Mouse (Mus musculus): Measurements from ENCODE around the gene Mapt. TPM values are rescaled to one million over a fixed set of nuclear protein-coding genes. Genes with fewer than 3 reads are reported as not detected.

Mapt gene
- total and polyA plus RNA-seq, 3 experiments: 30.1 to 91.6 (median 77.9) TPM

GRCm38 (mm10) chr11:104329185-104329926, 98.2 kb downstream of the Mapt start:
- Histone ChIP-seq H3K9ac (ENCODE audit: low read depth, low read length) (no peak overlapping the region), H3K4me1 (ENCODE audit: control insufficient read depth, insufficient read depth, low read length) (no peaks in the 10 kb centered on the region; the same call in 1 of the 2 replicates), H3K36me3 (ENCODE audit: control insufficient read depth, insufficient read depth, low read length) (no peaks in the 10 kb centered on the region; the same call in 1 of the 2 replicates), H3K27me3 (ENCODE audit: control insufficient read depth, insufficient read depth, low read length) (no peaks in the 10 kb centered on the region), H3K27ac (no peak overlapping the region), H3K79me2 (replicated peaks; ENCODE audit: control insufficient read depth, insufficient read depth, low read length) (no peaks in the 10 kb centered on the region), H3K4me3 (no peak overlapping the region)
- DNase-seq: peak in 1 of 2 experiments; percentile 11
- 80% methylated on average over 11 of the region's 11 CpGs for WGBS
- intact Hi-C loops (cut with DNase I): no loop called here
- TF ChIP-seq EP300 (IDR thresholded peaks at IDR 0.05; ENCODE audit: insufficient read depth, low read depth, low read length): no peak
- TF ChIP-seq CTCF (IDR thresholded peaks at IDR 0.05): no peak
- TF ChIP-seq POLR2A (IDR thresholded peaks at IDR 0.05; ENCODE audit: insufficient read depth, low read depth, low read length): no peak

GRCm38 (mm10) chr11:104330151-104330550, 99.0 kb downstream of the Mapt start:
- DNase-seq: peak in 1 of 2 experiments; percentile 16
- WGBS: 69% methylated on average over 4 of the region's 4 CpGs
- H3K4me3 ChIP-seq: no peak overlapping the region
- H3K36me3 ChIP-seq (ENCODE audit: control insufficient read depth, insufficient read depth, low read length): no peaks in the 10 kb centered on the region; the same call in 1 of the 2 replicates
- TF ChIP-seq EP300 (IDR thresholded peaks at IDR 0.05; ENCODE audit: insufficient read depth, low read depth, low read length) (no peak), CTCF (IDR thresholded peaks at IDR 0.05) (no peak), POLR2A (IDR thresholded peaks at IDR 0.05; ENCODE audit: insufficient read depth, low read depth, low read length) (no peak)
- no peak overlapping the region for H3K27ac ChIP-seq
- H3K9ac ChIP-seq (ENCODE audit: low read depth, low read length): no peak overlapping the region
- H3K27me3 ChIP-seq (ENCODE audit: control insufficient read depth, insufficient read depth, low read length): no peaks in the 10 kb centered on the region
- intact Hi-C loops (cut with DNase I): no loop called here
- H3K4me1 ChIP-seq (ENCODE audit: control insufficient read depth, insufficient read depth, low read length): no peaks in the 10 kb centered on the region; the same call in 1 of the 2 replicates
- no peaks in the 10 kb centered on the region for H3K79me2 ChIP-seq (replicated peaks; ENCODE audit: control insufficient read depth, insufficient read depth, low read length)

- H3K4me1 ChIP-seq (ENCODE audit: control insufficient read depth, insufficient read depth, low read length): no peaks in the 10 kb centered on the region; the same call in 1 of the 2 replicates
- H3K9ac ChIP-seq (ENCODE audit: low read depth, low read length): no peak overlapping the region
- H3K36me3 ChIP-seq (ENCODE audit: control insufficient read depth, insufficient read depth, low read length): no peaks in the 10 kb centered on the region; the same call in none of the 2 replicates
- WGBS: 79% methylated on average over 3 of the region's 3 CpGs
- no peak for TF ChIP-seq POLR2A (IDR thresholded peaks at IDR 0.05; ENCODE audit: insufficient read depth, low read depth, low read length)
- TF ChIP-seq EP300 (IDR thresholded peaks at IDR 0.05; ENCODE audit: insufficient read depth, low read depth, low read length): no peak
- no peak for TF ChIP-seq CTCF (IDR thresholded peaks at IDR 0.05)
- intact Hi-C loops (cut with DNase I): no loop called here
- H3K27me3 ChIP-seq (ENCODE audit: control insufficient read depth, insufficient read depth, low read length): no peaks in the 10 kb centered on the region
- no peak overlapping the region for H3K4me3 ChIP-seq
- H3K79me2 ChIP-seq (replicated peaks; ENCODE audit: control insufficient read depth, insufficient read depth, low read length): no peaks in the 10 kb centered on the region
- DNase-seq: peak in 1 of 2 experiments; percentile 12
- H3K27ac ChIP-seq: no peak overlapping the region
These were observed 100.0 kb downstream of the Mapt start for GRCm38 (mm10) chr11:104331208-104331607.

- TF ChIP-seq POLR2A (IDR thresholded peaks at IDR 0.05; ENCODE audit: insufficient read depth, low read depth, low read length): no peak
- TF ChIP-seq EP300 (IDR thresholded peaks at IDR 0.05; ENCODE audit: insufficient read depth, low read depth, low read length): no peak
- no peak for TF ChIP-seq CTCF (IDR thresholded peaks at IDR 0.05)
- H3K36me3 ChIP-seq (ENCODE audit: control insufficient read depth, insufficient read depth, low read length): no peaks in the 10 kb centered on the region; the same call in none of the 2 replicates
- WGBS: 56% methylated on average over 5 of the region's 5 CpGs
- H3K79me2 ChIP-seq (replicated peaks; ENCODE audit: control insufficient read depth, insufficient read depth, low read length): no peaks in the 10 kb centered on the region
- no peak overlapping the region for H3K27ac ChIP-seq
- peak in 1 of 2 experiments; percentile 15 for DNase-seq
- no peaks in the 10 kb centered on the region; the same call in 1 of the 2 replicates for H3K4me1 ChIP-seq (ENCODE audit: control insufficient read depth, insufficient read depth, low read length)
- H3K9ac ChIP-seq (ENCODE audit: low read depth, low read length): no peak overlapping the region
- intact Hi-C loops (cut with DNase I): no loop called here
- no peaks in the 10 kb centered on the region for H3K27me3 ChIP-seq (ENCODE audit: control insufficient read depth, insufficient read depth, low read length)
- H3K4me3 ChIP-seq: no peak overlapping the region
These were observed 100.9 kb downstream of the Mapt start for GRCm38 (mm10) chr11:104332105-104332504.

GRCm38 (mm10) chr11:104334115-104334514, 102.9 kb downstream of the Mapt start:
- H3K9ac ChIP-seq (ENCODE audit: low read depth, low read length): no peak overlapping the region
- 35% methylated on average over 5 of the region's 5 CpGs for WGBS
- intact Hi-C loops (cut with DNase I): no loop called here
- no peaks in the 10 kb centered on the region; the same call in none of the 2 replicates for H3K36me3 ChIP-seq (ENCODE audit: control insufficient read depth, insufficient read depth, low read length)
- DNase-seq: no peak
- TF ChIP-seq POLR2A (IDR thresholded peaks at IDR 0.05; ENCODE audit: insufficient read depth, low read depth, low read length) (no peak), EP300 (IDR thresholded peaks at IDR 0.05; ENCODE audit: insufficient read depth, low read depth, low read length) (no peak), CTCF (IDR thresholded peaks at IDR 0.05) (no peak)
- no peaks in the 10 kb centered on the region; the same call in 1 of the 2 replicates for H3K4me1 ChIP-seq (ENCODE audit: control insufficient read depth, insufficient read depth, low read length)
- no peaks in the 10 kb centered on the region for H3K79me2 ChIP-seq (replicated peaks; ENCODE audit: control insufficient read depth, insufficient read depth, low read length)
- H3K27ac ChIP-seq: no peak overlapping the region
- no peak overlapping the region for H3K4me3 ChIP-seq
- H3K27me3 ChIP-seq (ENCODE audit: control insufficient read depth, insufficient read depth, low read length): no peaks in the 10 kb centered on the region

GRCm38 (mm10) chr11:104334946-104335345, 103.8 kb downstream of the Mapt start:
- Histone ChIP-seq H3K4me3 (no peak overlapping the region), H3K4me1 (ENCODE audit: control insufficient read depth, insufficient read depth, low read length) (no peaks in the 10 kb centered on the region; the same call in 1 of the 2 replicates), H3K27ac (no peak overlapping the region), H3K36me3 (ENCODE audit: control insufficient read depth, insufficient read depth, low read length) (no peaks in the 10 kb centered on the region; the same call in none of the 2 replicates), H3K9ac (ENCODE audit: low read depth, low read length) (no peak overlapping the region), H3K27me3 (ENCODE audit: control insufficient read depth, insufficient read depth, low read length) (no peaks in the 10 kb centered on the region), H3K79me2 (replicated peaks; ENCODE audit: control insufficient read depth, insufficient read depth, low read length) (no peaks in the 10 kb centered on the region)
- TF ChIP-seq CTCF (IDR thresholded peaks at IDR 0.05) (no peak), EP300 (IDR thresholded peaks at IDR 0.05; ENCODE audit: insufficient read depth, low read depth, low read length) (no peak), POLR2A (IDR thresholded peaks at IDR 0.05; ENCODE audit: insufficient read depth, low read depth, low read length) (no peak)
- DNase-seq: no peak
- 83% methylated on average over 13 of the region's 13 CpGs for WGBS
- intact Hi-C loops (cut with DNase I): no loop called here
